Mouse (Mus musculus) spleen, adult 2 months (tissue): ENCODE data around the gene Cyp4a30b. TPM values are rescaled to one million over a fixed set of nuclear protein-coding genes. Genes with fewer than 3 reads are reported as not detected.
"Not testable (repeated sequence)": the region's sequence is repeated elsewhere in the genome, so short reads cannot be mapped to it uniquely, and the experiment has no call there.

Experiments used
- DNase-seq, 2 experiments: peaks; one replicate each; pipeline versions ENCODE4 v3.0.0 to v3.0.0-alpha.2; 2012 to 2021; ENCODE audit warnings: low spot score in 2 of 2, low read depth in 1 of 2
- H3K27ac ChIP-seq: fragments of 200-500 bp; 2 replicates; pipeline ENCODE4 v1.5.1; 2012; ENCODE audit warnings: low read length, inconsistent platforms; ENCODE audit not compliant: insufficient read depth
- H3K27me3 ChIP-seq: fragments of 200-500 bp; 2 replicates; pipeline ENCODE4 v1.6.1; 2012; ENCODE audit warnings: mild to moderate bottlenecking, moderate library complexity, low read length, inconsistent platforms; ENCODE audit not compliant: control insufficient read depth, insufficient read depth
- H3K36me3 ChIP-seq: fragments of 200-500 bp; 2 replicates; pipeline ENCODE4 v1.6.1; 2012; ENCODE audit warnings: mild to moderate bottlenecking, low read length, inconsistent platforms; ENCODE audit not compliant: control insufficient read depth, insufficient read depth
- H3K4me1 ChIP-seq: fragments of 200-500 bp; 2 replicates; pipeline ENCODE4 v1.6.1; 2011; ENCODE audit warnings: inconsistent platforms; ENCODE audit not compliant: control insufficient read depth, insufficient read depth, insufficient read length
- H3K4me3 ChIP-seq: fragments of 200-500 bp; 2 replicates; pipeline ENCODE4 v1.5.1; 2011; ENCODE audit warnings: mild to moderate bottlenecking, inconsistent platforms; ENCODE audit not compliant: insufficient read depth, insufficient read length; ENCODE audit errors: extremely low read depth
- CTCF ChIP-seq: fragments of 200-500 bp; IDR thresholded peaks from 2 replicates; pipeline ENCODE4 v1.5.1; 2011; ENCODE audit warnings: mild to moderate bottlenecking, inconsistent platforms; ENCODE audit not compliant: insufficient read depth, insufficient read length, insufficient replicate concordance; ENCODE audit errors: extremely low read depth
- POLR2A ChIP-seq: fragments of 200-500 bp; IDR thresholded peaks from 2 replicates; pipeline ENCODE4 v1.6.1; 2011; ENCODE audit warnings: low read depth, low read length, inconsistent platforms
- WGBS: fragments of 180-500 bp; shearing (Covaris S2); methylation state at CpG from one replicate; pipeline ENCODE4 v1.1.7; 2018; 5-methylcytosine and 5-hydroxymethylcytosine counted together
- polyA plus RNA-seq: library from polyadenylated mRNA; depleted of rRNA; stranded (reverse); fragments of >200 nt; gene quantifications from 2 replicates; pipeline ENCODE4 v1.2.3, GENCODE M21; 2012; rRNA removed

Cyp4a30b gene
- polyA plus RNA-seq, 1 experiment: not detected

DNA sequence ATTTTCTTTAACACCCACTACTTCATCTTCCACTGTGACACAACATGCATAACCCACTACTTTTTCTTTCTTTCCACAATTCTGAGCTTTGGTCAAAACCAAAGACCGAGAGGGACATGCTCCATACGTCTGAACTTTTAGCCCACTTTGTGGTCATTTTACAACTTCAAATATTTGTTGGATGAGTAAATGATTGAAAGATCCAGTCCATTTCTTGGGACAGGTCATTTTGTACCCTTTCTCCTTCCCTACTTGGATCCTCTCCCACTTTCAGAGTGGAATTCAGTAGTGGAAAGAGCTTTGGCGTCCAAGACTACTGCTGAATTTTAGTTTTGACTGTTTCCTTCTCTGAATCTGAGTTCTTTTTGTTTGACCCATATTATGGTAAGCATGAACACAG, 45.1 kb downstream of the Cyp4a30b start:
- no peak for DNase-seq
- H3K27ac ChIP-seq: no peak overlapping the region

DNA sequence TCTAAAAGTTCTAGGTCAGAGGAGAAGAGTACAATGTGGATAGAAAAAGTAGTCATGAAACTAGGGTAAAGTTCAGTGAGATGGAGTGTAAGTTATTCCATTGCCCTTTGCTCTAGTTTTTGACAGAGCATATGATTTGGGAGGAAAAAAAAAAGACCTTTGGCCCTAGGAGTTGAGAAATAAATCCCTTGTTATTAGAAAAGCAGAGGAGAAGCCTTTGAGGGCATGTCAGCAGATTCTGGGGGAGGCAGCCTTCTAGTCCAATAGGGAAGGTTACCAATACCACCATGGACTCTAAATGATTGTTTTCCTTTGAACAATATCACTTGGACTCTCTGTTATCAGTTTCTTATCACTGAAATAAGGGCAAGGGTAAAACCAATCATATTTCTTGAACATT, 61.6 kb downstream of the Cyp4a30b start:
- H3K4me1 ChIP-seq, H3K36me3 ChIP-seq, H3K27ac ChIP-seq, H3K4me3 ChIP-seq, H3K27me3 ChIP-seq, DNase-seq: not testable (repeated sequence)

More for the DNA sequence above, 45.1 kb downstream of the Cyp4a30b start:
- 83% methylated on average over 3 of the region's 3 CpGs for WGBS
- H3K36me3 ChIP-seq: no peaks in the 10 kb centered on the region
- no peak overlapping the region for H3K4me3 ChIP-seq
- H3K4me1 ChIP-seq: no peaks in the 10 kb centered on the region
- TF ChIP-seq POLR2A (no peak), CTCF (no peak)
- H3K27me3 ChIP-seq: no peaks in the 10 kb centered on the region

DNA sequence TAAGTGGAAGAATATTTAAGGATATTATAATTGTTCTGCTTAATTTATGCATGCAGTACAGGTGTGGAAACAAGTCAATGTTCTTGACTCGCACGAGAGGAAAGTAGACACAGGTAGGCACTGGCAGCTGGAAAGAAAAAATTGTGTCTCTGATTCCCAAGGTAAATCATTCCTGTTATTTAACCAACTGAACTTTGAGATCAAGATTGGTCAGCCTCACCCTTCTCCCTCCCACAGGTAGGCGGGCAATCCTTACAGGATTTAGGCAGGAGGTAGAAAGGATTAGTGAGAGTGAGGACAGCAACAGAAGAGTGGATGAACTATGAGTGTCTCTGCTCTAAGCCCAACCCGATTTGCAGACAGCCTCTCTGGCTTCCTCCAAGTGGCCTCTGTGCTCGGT, 65.6 kb downstream of the Cyp4a30b start, which contains the start of gene Cyp4a10:
TSS of gene Cyp4a10 (plus strand) at position 265 of the 400 bp plus-strand sequence.
- not testable (repeated sequence) for H3K36me3 ChIP-seq, H3K27me3 ChIP-seq, DNase-seq, H3K4me3 ChIP-seq, H3K4me1 ChIP-seq, H3K27ac ChIP-seq
- 88% methylated on average over 5 of the region's 5 CpGs for WGBS

DNA sequence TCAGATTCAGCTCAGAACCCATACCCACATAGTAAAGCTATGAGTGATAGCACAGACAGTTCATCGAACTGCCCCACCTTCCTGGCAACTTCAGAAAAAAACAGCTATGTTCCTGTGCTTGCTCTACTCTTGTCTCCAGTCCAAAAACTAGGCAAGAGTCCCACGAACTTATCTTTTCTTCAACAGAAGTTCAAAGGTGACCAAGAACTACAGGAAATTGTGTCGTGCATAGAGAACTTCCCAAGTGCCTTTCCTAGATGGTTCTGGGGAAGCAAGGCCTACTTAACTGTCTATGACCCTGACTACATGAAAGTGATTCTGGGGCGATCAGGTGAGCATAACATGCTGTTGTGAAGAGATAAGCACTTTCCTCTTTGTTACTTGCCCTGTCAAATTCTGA, 67.0 kb downstream of the Cyp4a30b start:
- no peak overlapping the region for H3K27ac ChIP-seq
- WGBS: 62% methylated on average over 4 of the region's 4 CpGs
- TF ChIP-seq CTCF: no peak
- TF ChIP-seq POLR2A: no peak
- no peak for DNase-seq
- no peaks in the 10 kb centered on the region for H3K27me3 ChIP-seq
- H3K4me1 ChIP-seq: no peaks in the 10 kb centered on the region
- H3K4me3 ChIP-seq: no peak overlapping the region
- H3K36me3 ChIP-seq: no peaks in the 10 kb centered on the region

Other genes with a start within 250 kb of the Cyp4a30b start
- gene Cyp4a29, start 210.5 kb upstream of the Cyp4a30b start, polyA plus RNA-seq: not detected in 2 replicates
- not detected in 2 replicates for gene Cyp4a12a, start 153.6 kb upstream of the Cyp4a30b start, polyA plus RNA-seq
- not detected in 2 replicates for gene Cyp4a12b, start 41.0 kb upstream of the Cyp4a30b start, polyA plus RNA-seq
- not detected in 2 replicates for gene Cyp4a14, start 43.5 kb downstream of the Cyp4a30b start, polyA plus RNA-seq
- gene Cyp4a10, start 65.7 kb downstream of the Cyp4a30b start, polyA plus RNA-seq: 0.06 TPM in 1 of 2 replicates, not detected in the other
- gene Cyp4a31, start 111.0 kb downstream of the Cyp4a30b start, polyA plus RNA-seq: not detected in 2 replicates
- gene Cyp4a32, start 148.4 kb downstream of the Cyp4a30b start, polyA plus RNA-seq: not detected in 2 replicates
- 9.5 and 9.8 TPM in 2 replicates for gene Cyp4b1, start 195.1 kb downstream of the Cyp4a30b start, polyA plus RNA-seq